Mouse (Mus musculus) erythroblast, embryonic 14.5 days (primary cell): ENCODE data around the gene Arhgef28.

ENCODE experiments used
- GATA1 ChIP-seq: IDR thresholded peaks from 2 replicates; pipeline ENCODE4 v1.6.1; 2012; ENCODE audit warnings: low read length, inconsistent platforms, mixed read lengths
- TAL1 ChIP-seq: IDR thresholded peaks from 3 replicates; pipeline ENCODE4 v1.6.1; 2012; ENCODE audit warnings: low read length, inconsistent platforms, mixed read lengths

DNA sequence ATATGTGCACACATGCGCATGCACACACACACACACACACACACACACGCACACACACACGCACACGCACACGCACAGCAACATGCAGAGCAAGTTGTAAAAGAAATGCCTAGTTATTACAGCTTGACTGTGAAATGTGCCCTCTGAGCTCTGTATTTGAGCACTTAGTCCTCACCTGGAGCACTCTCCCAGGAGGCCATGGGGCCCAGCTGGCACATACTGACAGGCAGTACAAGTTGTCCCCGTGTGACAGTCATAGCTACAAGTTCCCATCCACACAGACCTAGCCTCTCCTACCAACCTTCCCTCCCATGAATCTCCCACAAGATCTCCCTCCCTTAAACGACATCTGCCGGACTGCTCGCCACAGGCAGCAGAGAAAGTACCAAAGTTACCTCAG is 205.4 kb downstream of the Arhgef28 start:
- TF ChIP-seq TAL1 (no peak), GATA1 (no peak)
